Mouse (Mus musculus): ENCODE measurements around the gene Olfr648. TPM values are rescaled to one million over a fixed set of nuclear protein-coding genes. Genes with fewer than 3 reads are reported as not detected.

Gene Olfr648
- total RNA-seq (2014; fragmentation: Nextera tagmentation) (not detected in 2 replicates), total RNA-seq (2017) (0.26 TPM in 1 of 2 replicates, not detected in the other)

GRCm38 (mm10) chr7:104183292-104183691 is at the start of gene Olfr648:
Olfr648 (minus strand) TSS chr7:104183392.
- ATAC-seq (replicated peaks; ENCODE audit: poor library complexity, severe bottlenecking) = no peak

DNA sequence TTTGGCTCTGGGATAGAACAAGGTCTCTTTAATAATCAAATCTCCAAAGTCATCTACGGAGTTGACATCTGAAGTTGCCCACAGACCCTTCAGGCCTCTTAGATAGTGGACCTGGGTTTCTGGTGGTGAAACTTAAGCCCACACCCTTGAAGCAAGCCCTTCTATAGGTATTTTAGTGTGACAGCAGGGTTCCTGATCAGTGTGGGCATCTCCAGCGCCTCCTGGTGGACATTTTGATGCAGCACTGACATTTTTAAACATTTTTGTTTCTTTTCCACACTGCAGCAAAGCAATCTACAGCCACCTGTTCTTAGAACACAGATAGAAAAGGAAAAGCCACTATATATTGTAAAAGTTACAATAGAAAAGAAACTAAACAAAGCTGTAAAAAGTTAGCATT is 48.0 kb upstream of the Olfr648 start:
- ATAC-seq (replicated peaks; ENCODE audit: poor library complexity, severe bottlenecking) = peak; percentile 93

DNA sequence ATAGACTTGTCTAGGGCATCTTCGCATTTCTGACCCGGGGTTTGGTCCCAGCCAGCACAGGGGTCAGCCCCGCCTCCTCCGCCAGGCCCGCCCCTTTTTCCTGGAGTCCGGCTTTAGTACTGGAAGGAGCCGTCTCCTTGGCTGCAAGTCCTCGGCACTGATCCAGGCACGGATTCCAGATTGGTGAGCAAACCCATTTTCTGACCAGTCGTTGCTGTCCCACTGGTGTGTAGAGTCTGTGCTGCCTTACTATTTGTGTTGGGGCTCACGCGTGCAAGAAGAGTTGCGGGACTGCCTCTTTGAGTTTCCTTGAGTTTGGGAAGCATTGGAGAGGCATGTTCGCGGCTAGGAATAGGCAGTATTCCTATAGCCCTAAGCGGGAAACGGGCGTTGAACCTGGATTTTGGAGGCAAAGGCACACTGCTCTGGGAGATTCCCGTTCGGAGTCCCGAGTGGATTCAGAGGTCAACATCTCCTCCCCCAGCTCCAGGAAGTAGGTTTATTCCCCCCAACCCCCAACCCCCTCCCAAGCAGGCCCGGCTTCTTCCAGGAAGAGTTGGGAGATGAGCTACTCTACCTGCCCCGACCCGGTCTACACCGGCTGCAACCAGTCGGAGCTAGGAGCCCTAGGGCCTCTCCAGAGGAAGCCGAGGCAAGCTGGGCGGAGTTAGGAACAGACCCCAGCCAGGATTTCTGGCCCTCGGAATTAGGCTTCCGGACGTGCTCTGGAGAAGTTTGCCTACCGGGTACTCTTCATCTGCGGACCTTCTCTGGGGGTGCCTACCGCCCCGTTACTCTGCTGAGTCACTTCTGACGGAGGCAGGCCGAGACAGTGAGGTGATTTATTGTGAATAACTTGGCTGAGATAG is 35.7 kb upstream of the Olfr648 start, which contains the start of gene Trim6:
Trim6 (plus strand) TSS at position 93 of the 869 bp plus-strand sequence.
- peak; percentile 63 for ATAC-seq (replicated peaks; ENCODE audit: poor library complexity, severe bottlenecking)

DNA sequence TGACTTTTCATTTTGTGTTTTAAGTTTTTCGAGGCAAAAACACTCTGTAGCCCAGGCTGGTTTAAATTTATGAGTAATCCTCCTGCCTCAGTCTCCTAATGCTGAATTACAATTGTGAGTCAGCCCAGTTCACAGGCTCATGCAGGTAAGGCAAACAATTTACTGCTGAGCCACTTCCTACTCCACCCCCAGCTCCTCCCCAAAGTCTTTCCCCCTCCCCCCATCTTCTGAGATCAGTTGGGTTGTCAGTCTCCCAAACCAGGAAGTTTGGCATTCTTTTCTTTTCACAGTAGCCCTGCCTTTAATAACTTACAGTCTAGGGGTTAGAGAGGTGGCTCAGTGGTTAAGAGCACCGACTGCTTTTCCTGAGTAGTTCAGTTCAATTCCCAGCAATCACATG is 34.7 kb upstream of the Olfr648 start:
- peak; percentile 31; the same call in 1 of the 2 replicates for ATAC-seq (replicated peaks; ENCODE audit: poor library complexity, severe bottlenecking)

- ATAC-seq (replicated peaks; ENCODE audit: poor library complexity, severe bottlenecking) = peak; percentile 85
Observed at GRCm38 (mm10) chr7:104216011-104216535, 32.9 kb upstream of the Olfr648 start.

- ATAC-seq (replicated peaks; ENCODE audit: poor library complexity, severe bottlenecking) = peak; percentile 100
Observed at GRCm38 (mm10) chr7:104206197-104206596, 23.0 kb upstream of the Olfr648 start.

DNA sequence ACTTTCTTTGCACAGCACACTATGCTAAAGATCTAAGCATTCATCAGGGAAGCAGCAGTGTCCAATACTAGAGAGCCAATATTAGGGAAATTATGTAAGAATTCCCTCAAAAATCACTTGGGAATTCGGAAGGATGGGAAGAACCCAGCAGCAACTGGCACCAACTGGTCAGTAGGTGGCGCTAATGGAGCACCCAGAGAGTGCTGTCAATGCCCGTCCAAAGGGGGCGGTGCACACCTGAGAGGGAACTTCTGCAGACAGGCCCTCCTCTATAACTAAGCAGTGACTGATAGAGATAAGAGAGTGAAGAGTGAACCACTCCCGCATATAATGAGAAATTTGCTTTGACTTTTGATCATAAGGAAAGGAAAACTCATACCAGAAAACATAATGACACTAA is 16.6 kb upstream of the Olfr648 start:
- ATAC-seq (replicated peaks; ENCODE audit: poor library complexity, severe bottlenecking) = peak; percentile 99

DNA sequence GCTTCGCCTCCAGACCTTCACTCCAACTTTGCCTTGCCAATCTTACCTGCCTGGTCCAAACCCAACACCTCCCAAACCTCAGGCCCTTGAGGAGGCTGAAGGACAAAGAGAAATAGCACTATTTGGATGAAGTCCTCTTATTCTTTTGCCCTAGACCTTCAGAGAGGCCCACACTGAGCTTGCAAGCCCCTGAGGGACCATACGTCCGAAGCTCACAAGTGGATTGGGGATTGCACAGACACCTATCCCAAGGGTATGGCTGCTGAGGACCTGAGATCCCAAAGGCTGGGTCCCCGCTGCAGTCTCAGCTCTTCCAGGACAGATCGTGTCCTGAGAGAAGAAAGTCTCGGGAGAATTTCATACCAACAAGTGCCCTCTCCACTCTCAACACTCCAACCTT is 12.7 kb upstream of the Olfr648 start, which contains the start of gene Olfr649:
Olfr649 (minus strand) TSS at position 101 of the 400 bp plus-strand sequence.
- no peak for ATAC-seq (replicated peaks; ENCODE audit: poor library complexity, severe bottlenecking)

DNA sequence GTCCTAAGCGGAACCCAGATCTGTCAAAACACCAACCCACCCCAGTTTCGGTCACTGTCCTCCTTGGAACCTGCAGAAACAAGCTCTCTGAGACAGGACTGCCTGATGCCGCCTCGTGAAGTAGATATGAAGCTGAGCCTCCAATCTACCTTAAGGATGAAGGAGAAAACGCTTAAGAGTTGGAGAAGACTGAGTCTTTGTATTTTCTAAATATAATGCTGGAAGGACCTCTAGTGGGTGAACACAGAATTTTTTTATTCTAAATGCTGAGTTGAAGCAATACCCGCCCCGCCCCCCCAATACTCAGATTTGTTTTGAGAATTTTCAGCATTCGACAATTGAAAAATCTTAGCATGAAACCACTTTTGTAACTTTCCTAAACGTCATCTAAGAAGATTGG is 8.1 kb upstream of the Olfr648 start:
- peak; percentile 68 for ATAC-seq (replicated peaks; ENCODE audit: poor library complexity, severe bottlenecking)

- ATAC-seq (replicated peaks; ENCODE audit: poor library complexity, severe bottlenecking) = peak; percentile 75
Observed at GRCm38 (mm10) chr7:104179074-104179473, 4.1 kb downstream of the Olfr648 start.

GRCm38 (mm10) chr7:104178422-104179054 is 4.7 kb downstream of the Olfr648 start:
- ATAC-seq (replicated peaks; ENCODE audit: poor library complexity, severe bottlenecking) = no peak

DNA sequence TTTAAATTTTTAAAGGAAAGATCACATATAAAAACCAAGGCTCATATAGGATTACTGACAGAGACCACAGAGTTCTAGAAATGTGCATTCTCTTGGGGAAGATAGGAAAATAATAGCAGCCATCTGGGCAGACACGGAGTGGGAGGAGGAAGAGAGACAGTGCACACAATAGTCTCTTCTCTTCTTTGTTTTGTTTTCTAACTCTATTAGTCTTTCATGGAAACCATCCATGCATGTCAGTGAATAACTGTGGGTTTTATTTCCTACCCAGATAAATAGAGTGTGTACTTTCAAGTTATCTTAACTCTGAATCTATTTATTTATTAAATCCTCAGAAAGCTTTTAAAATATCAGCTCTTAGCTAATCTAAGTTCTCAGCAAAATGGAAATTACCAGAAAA is 8.1 kb downstream of the Olfr648 start:
- ATAC-seq (replicated peaks; ENCODE audit: poor library complexity, severe bottlenecking) = no peak

DNA sequence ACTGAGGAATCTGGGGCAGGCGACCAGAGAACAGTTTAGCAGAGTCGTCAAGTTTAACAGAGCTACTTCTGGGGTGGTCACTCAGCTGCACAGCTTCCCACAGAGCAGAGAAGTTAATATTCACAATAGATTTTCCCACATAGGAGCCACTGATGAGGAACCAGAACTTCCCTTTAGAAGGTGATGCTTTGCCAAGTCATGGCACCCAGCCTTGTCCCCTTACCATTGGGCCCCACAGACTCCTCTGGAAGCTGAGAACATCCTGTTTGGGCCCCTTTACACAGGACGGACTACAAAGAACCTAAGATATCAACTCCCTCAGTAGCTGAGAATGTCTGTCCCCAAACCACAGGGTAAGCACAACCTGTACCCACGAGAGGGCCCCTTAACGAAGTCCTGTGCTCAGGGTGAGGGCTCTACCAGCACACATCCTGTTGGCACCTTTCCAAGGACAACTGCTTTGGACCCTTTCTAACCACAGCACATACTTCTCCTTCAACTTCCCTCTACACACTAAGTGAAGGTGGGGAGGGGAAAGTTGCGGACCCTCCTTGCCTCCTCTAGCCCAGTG is 13.5 kb downstream of the Olfr648 start:
- peak; percentile 70 for ATAC-seq (replicated peaks; ENCODE audit: poor library complexity, severe bottlenecking)

GRCm38 (mm10) chr7:104167105-104167504 is 16.1 kb downstream of the Olfr648 start:
- ATAC-seq (replicated peaks; ENCODE audit: poor library complexity, severe bottlenecking) = peak; percentile 47

DNA sequence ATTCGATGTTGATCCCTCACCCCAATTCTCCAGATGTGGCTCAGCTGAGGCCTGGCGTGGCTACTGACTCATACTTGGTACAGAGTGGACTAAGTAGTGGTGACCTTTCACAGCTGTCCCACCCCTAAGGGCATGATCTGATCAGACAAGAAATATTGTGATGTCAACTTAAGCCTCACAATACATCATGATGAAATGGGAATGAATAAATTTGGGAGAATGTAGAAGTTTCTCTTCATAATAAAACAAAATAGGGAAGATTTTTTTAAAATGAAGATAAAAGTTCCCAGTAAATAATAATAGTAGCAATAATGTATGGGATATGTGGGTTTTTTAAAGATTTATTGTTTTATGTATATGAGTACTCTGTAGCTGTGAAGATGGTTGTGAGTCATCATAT is 32.7 kb downstream of the Olfr648 start, which contains the start of gene Ubqlnl:
Ubqlnl (minus strand) TSS at position 101 of the 400 bp plus-strand sequence.
- no peak for ATAC-seq (replicated peaks; ENCODE audit: poor library complexity, severe bottlenecking)

DNA sequence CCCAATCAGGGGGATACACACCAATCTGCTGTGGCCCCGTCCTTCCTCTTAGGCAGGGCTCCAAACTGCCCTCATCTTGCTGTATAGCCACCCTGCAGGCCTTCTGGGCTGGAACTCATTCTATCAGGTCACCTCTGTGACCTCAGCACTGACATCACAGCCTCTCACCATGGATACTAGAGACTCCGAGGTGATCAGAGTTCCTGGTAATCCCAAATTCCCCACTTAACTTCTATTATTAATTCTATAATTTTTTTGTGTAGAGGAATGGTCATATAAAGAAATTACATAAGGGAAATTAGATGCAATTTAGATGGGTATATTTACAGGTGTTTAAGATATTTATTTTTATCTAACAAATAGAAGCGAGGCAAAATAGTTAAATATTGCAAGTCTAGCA is 40.0 kb downstream of the Olfr648 start, which contains the start of gene Ubqln3:
Ubqln3 (minus strand) TSS at position 101 of the 400 bp plus-strand sequence.
- ATAC-seq (replicated peaks; ENCODE audit: poor library complexity, severe bottlenecking) = no peak

- no peak for ATAC-seq (replicated peaks; ENCODE audit: poor library complexity, severe bottlenecking)
Observed at GRCm38 (mm10) chr7:104137305-104137704, 45.9 kb downstream of the Olfr648 start, which contains the start of gene Olfr643. Olfr643 (minus strand) TSS chr7:104137405.

DNA sequence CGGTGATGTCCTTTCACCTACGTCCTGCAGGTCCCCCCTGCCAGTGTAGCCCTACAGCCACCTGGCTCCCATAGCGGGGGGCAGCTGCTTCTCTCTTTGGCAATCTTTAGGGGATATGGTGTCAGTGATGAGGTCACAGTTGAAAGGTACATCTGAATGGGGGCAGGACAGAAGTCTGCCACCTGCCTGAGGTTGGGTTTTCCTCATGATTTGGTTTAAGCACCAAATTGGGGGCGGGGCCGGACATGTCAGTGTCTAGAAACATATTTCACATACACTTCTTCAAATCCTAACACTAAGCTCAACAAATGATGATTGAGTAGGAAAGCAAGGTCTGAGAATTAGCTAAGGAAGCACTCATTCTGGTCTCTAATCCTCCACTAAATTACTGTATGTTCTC is 53.5 kb downstream of the Olfr648 start, which contains the start of gene Ubqln5:
Ubqln5 (minus strand) TSS at position 101 of the 400 bp plus-strand sequence.
- no peak for ATAC-seq (replicated peaks; ENCODE audit: poor library complexity, severe bottlenecking)

Measured in granulocyte monocyte progenitor cell, adult 5-6 weeks (primary cell).